In the genomic region with DNA sequence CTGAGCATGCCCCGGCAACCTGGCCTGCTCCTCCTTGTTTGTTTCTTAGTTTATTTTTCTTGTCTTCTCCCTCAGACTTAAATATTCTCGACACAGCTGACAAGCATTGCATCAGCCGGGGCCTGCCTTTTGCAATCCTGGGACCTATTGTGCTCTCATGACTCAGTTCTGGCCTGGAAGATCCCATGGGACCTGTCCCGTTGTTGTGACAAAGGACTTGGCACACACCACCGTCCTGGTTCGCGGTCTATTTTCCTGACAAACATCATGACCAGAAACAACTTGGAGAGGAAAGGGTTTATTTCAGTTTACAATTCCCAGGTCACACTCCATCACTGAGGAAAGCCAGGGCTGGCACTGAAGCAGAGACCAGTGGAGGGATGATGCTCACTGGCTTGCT, we compare ENCODE assay signal across 14 mouse cellular contexts. TPM values are rescaled to one million over a fixed set of nuclear protein-coding genes. Genes with fewer than 3 reads are reported as not detected.
DNase-seq lines count a peak whose midpoint lies in the region; ATAC-seq lines count a peak whose summit lies in the region.
"Had no signal": no experiment of that assay in that cellular context is flagged by ENCODE, and none has a peak within 500 bp of the region (broad histone marks: within the 10 kb centered on the region; RNA-seq: fewer than 3 reads in every experiment).

No protein-coding gene starts in this region.

- intact Hi-C loops in heart, postnatal 36 days (cut with DNase I): no loop called here

- peaks cover 19% of the 10 kb centered on the region; the same call in 1 of the 2 replicates for H3K27me3 ChIP-seq in hindbrain, embryonic 13.5 days
- 0 out of 2 replicates have a peak, but pooled peaks cover 6% of the 10 kb centered on the region for H3K27me3 ChIP-seq in forebrain, embryonic 10.5 days (ENCODE audit: poor library complexity, severe bottlenecking)
- H3K27me3 ChIP-seq: embryonic facial prominence, embryonic 12.5 days; heart, embryonic 13.5 days had no signal

- peak overlapping the region; percentile 92 for H3K27ac ChIP-seq in brown adipose tissue, adult 24 weeks (replicated peaks; ENCODE audit: low read depth, low read length)
- no peak overlapping the region for H3K27ac ChIP-seq in hindbrain, embryonic 13.5 days
- H3K27ac ChIP-seq in forebrain, embryonic 10.5 days: no peak overlapping the region
- H3K27ac ChIP-seq: embryonic facial prominence, embryonic 12.5 days; heart, embryonic 13.5 days had no signal

- no peaks in the 10 kb centered on the region for H3K36me3 ChIP-seq in hindbrain, embryonic 13.5 days
- no peaks in the 10 kb centered on the region for H3K36me3 ChIP-seq in forebrain, embryonic 10.5 days (replicated peaks)
- H3K36me3 ChIP-seq: embryonic facial prominence, embryonic 12.5 days; heart, embryonic 13.5 days had no signal

- no peak for ATAC-seq in hindbrain, embryonic 13.5 days (ENCODE audit: low FRiP score)

- no peak overlapping the region for H3K4me2 ChIP-seq in hindbrain, embryonic 13.5 days
- H3K4me2 ChIP-seq: embryonic facial prominence, embryonic 12.5 days; heart, embryonic 13.5 days had no signal

- no peaks in the 10 kb centered on the region for H3K9me3 ChIP-seq in hindbrain, embryonic 13.5 days
- no peaks in the 10 kb centered on the region for H3K9me3 ChIP-seq in forebrain, embryonic 10.5 days
- H3K9me3 ChIP-seq: embryonic facial prominence, embryonic 12.5 days; heart, embryonic 13.5 days had no signal

- WGBS in hindbrain, embryonic 13.5 days: 41% methylated on average over 7 of the region's 7 CpGs
- 88% methylated on average over 7 of the region's 7 CpGs for WGBS in forebrain, embryonic 10.5 days

- peaks cover 23% of the 10 kb centered on the region for H3K4me1 ChIP-seq in brown adipose tissue, adult 24 weeks (ENCODE audit: control insufficient read depth, insufficient read depth, insufficient read length, low read length)
- peaks cover 13% of the 10 kb centered on the region; the same call in 1 of the 2 replicates for H3K4me1 ChIP-seq in hindbrain, embryonic 13.5 days (replicated peaks)
- peaks cover 25% of the 10 kb centered on the region for H3K4me1 ChIP-seq in forebrain, embryonic 10.5 days
- H3K4me1 ChIP-seq: embryonic facial prominence, embryonic 12.5 days had no signal

- DNase-seq in ovary, postnatal 36 days (ENCODE audit: low spot score): peak; percentile 34
- DNase-seq in ovary, postnatal 14 days (ENCODE audit: low spot score): no peak
- DNase-seq in heart, postnatal 36 days: peak; percentile 67 to 75
- no peak for DNase-seq in thymus, postnatal 36 days
- no peak for DNase-seq in forebrain, embryonic 10.5 days (ENCODE audit: extremely low spot score, low spot score)
- DNase-seq: thymus, postnatal 25 days had no signal

- H3K4me3 ChIP-seq in brown adipose tissue, adult 24 weeks (ENCODE audit: insufficient read depth, low read depth, low read length): no peak overlapping the region
- H3K4me3 ChIP-seq in hindbrain, embryonic 13.5 days: no peak overlapping the region
- H3K4me3 ChIP-seq in forebrain, embryonic 10.5 days: no peak overlapping the region
- H3K4me3 ChIP-seq: embryonic facial prominence, embryonic 12.5 days; heart, embryonic 13.5 days had no signal

- H3K9ac ChIP-seq in hindbrain, embryonic 13.5 days: no peak overlapping the region
- H3K9ac ChIP-seq: embryonic facial prominence, embryonic 12.5 days; heart, embryonic 13.5 days had no signal

RNA-seq across cellular contexts. Expression of a gene that starts 10.9 kb away (rescaled TPM):
- 9.9 and 13.3 TPM in 2 replicates for polyA plus RNA-seq in brown adipose tissue, adult 24 weeks (2012; ENCODE audit: insufficient read depth, insufficient read length, missing spikeins)
- 10 to 100 TPM; 28.4 to 35.3 TPM for total RNA-seq in heart, postnatal 36 days (2021)
- 16.4 and 17.3 TPM in 2 replicates for polyA plus RNA-seq in hindbrain, embryonic 13.5 days (2015; fragmentation: Nextera tagmentation; extraction: Ambion mirVana)
- 22.7 and 22.9 TPM in 2 replicates for polyA plus RNA-seq in forebrain, embryonic 10.5 days (2016; fragmentation: Nextera tagmentation; extraction: Ambion mirVana)

RNA-seq across cellular contexts. Expression of a gene that starts 28.1 kb away (rescaled TPM):
- not detected in 2 replicates for polyA plus RNA-seq in brown adipose tissue, adult 24 weeks (2012; ENCODE audit: insufficient read depth, insufficient read length, missing spikeins)
- under 1 TPM; 0.14 TPM for total RNA-seq in heart, postnatal 36 days (2021)
- 0.55 and 0.71 TPM in 2 replicates for polyA plus RNA-seq in hindbrain, embryonic 13.5 days (2015; fragmentation: Nextera tagmentation; extraction: Ambion mirVana)
- polyA plus RNA-seq in forebrain, embryonic 10.5 days (2016; fragmentation: Nextera tagmentation; extraction: Ambion mirVana): 0.46 and 0.97 TPM in 2 replicates

RNA-seq across cellular contexts. Expression of a gene that starts 28.2 kb away (rescaled TPM):
- polyA plus RNA-seq in brown adipose tissue, adult 24 weeks (2012; ENCODE audit: insufficient read depth, insufficient read length, missing spikeins): not detected in 2 replicates
- total RNA-seq in heart, postnatal 36 days (2021): not detected
- 0.28 TPM in 1 of 2 replicates, not detected in the other for polyA plus RNA-seq in hindbrain, embryonic 13.5 days (2015; fragmentation: Nextera tagmentation; extraction: Ambion mirVana)
- polyA plus RNA-seq in forebrain, embryonic 10.5 days (2016; fragmentation: Nextera tagmentation; extraction: Ambion mirVana): 0.30 TPM in 1 of 2 replicates, not detected in the other
- polyA plus RNA-seq: embryonic facial prominence, embryonic 12.5 days; heart, embryonic 13.5 days; lung, embryonic 16.5 days; neural tube, embryonic 11.5 days; spleen, adult 2 months had no signal

RNA-seq across cellular contexts. Expression of a gene that starts 37.9 kb away (rescaled TPM):
- polyA plus RNA-seq in brown adipose tissue, adult 24 weeks (2012; ENCODE audit: insufficient read depth, insufficient read length, missing spikeins): not detected in 2 replicates
- not detected for total RNA-seq in heart, postnatal 36 days (2021)
- not detected in 2 replicates for polyA plus RNA-seq in hindbrain, embryonic 13.5 days (2015; fragmentation: Nextera tagmentation; extraction: Ambion mirVana)
- not detected in 2 replicates for polyA plus RNA-seq in forebrain, embryonic 10.5 days (2016; fragmentation: Nextera tagmentation; extraction: Ambion mirVana)
- total RNA-seq: left cerebral cortex, postnatal 36 days had no signal
- polyA plus RNA-seq: embryonic facial prominence, embryonic 12.5 days; heart, embryonic 13.5 days; lung, embryonic 16.5 days; neural tube, embryonic 11.5 days; spleen, adult 2 months had no signal

RNA-seq across cellular contexts. Expression of a gene that starts 51.1 kb away (rescaled TPM):
- 2.1 and 4.7 TPM in 2 replicates for polyA plus RNA-seq in brown adipose tissue, adult 24 weeks (2012; ENCODE audit: insufficient read depth, insufficient read length, missing spikeins)
- total RNA-seq in heart, postnatal 36 days (2021): under 1 TPM; 0.39 to 0.76 TPM
- 2.5 and 2.6 TPM in 2 replicates for polyA plus RNA-seq in hindbrain, embryonic 13.5 days (2015; fragmentation: Nextera tagmentation; extraction: Ambion mirVana)
- polyA plus RNA-seq in forebrain, embryonic 10.5 days (2016; fragmentation: Nextera tagmentation; extraction: Ambion mirVana): 1.2 and 1.7 TPM in 2 replicates

Comparison
In these comparisons a context has a peak if more than half of its experiments do, and no peak if none do; other contexts are left out.
1. DNase-seq: peak in ovary, postnatal 36 days (single experiment) and heart, postnatal 36 days (2 of 2); none in ovary, postnatal 14 days (single experiment), thymus, postnatal 36 days (0 of 2) and forebrain, embryonic 10.5 days (single experiment).